In the genomic region with DNA sequence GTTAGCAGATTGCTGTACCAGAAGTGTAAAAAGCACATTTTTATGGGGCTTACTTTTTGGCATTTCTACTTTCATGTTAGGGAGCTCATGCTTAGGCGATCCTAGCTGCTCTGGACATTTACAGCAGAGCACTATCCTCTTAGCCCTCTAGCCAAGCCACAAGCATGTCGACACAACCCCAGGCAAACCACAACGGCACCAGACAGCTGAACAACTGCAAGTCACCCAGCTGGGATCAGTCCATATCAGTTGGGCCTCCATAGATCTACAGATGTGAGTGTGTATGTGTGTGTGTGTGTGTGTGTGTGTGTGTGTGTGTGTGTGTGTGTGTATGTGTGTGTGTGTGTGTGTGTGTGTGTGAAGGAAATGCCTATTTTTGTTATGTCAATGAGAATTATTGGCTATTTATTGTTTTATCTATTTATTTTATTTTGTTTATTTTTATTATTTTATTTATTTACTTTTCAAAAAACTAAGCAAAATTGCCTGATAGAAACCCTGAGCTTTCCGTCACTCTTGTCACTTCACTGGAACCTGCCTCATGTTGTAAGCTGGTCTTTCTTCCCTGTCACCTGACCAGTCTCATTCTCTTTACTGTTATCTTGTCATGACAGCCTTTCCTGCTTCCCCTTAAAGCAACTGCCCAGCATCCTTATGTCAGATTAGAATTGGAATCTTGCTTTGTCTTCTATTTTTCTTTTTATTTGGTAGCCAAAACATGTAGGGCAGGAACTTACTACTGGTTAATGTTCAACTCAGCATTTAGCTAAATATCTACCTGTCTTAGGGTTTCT, we compare ENCODE assay signal across 13 mouse cellular contexts.
DNase-seq lines count a peak whose midpoint lies in the region; ATAC-seq lines count a peak whose summit lies in the region.
"Had no signal": no experiment of that assay in that cellular context is flagged by ENCODE, and none has a peak within 500 bp of the region (broad histone marks: within the 10 kb centered on the region; RNA-seq: fewer than 3 reads in every experiment).

No protein-coding gene starts in this region.

- ATAC-seq in heart, embryonic 12.5 days (ENCODE audit: insufficient number of reproducible peaks, low FRiP score), result peak; percentile 81; the same call in 1 of the 2 replicates

- peaks cover 14% of the 10 kb centered on the region for H3K4me1 ChIP-seq in heart, embryonic 12.5 days (replicated peaks)

- no peaks in the 10 kb centered on the region for H3K27me3 ChIP-seq in heart, embryonic 12.5 days (replicated peaks)
- H3K27me3 ChIP-seq: CH12.LX; embryonic facial prominence, embryonic 15.5 days; hindbrain, embryonic 15.5 days had no signal

- H3K27ac ChIP-seq in heart, embryonic 12.5 days (ENCODE audit: poor library complexity, severe bottlenecking), result no peak overlapping the region
- H3K27ac ChIP-seq: embryonic facial prominence, embryonic 15.5 days; hindbrain, embryonic 15.5 days; kidney, postnatal 0 days had no signal

- no peak for DNase-seq in heart, postnatal 25 days (ENCODE audit: low spot score)
- DNase-seq in 3T3-L1 (ENCODE audit: low read depth, low spot score), result peak; percentile 32
- peak; percentile 14 for DNase-seq in c-Kit-positive CD71-positive TER-119-negative erythroid progenitor cells, embryonic 14.5 days (ENCODE audit: low read depth)
- peak; percentile 9 for DNase-seq in lung, postnatal 36 days
- no peak for DNase-seq in frontal cortex, postnatal 10 days (ENCODE audit: low spot score in 2 of 2)
- DNase-seq in right cerebral cortex, adult 2 months (ENCODE audit: low spot score in 2 of 2), result no peak
- DNase-seq: heart, adult 18-20 months; thymus, postnatal 36 days had no signal

- no peak overlapping the region for H3K4me2 ChIP-seq in heart, embryonic 12.5 days
- H3K4me2 ChIP-seq: embryonic facial prominence, embryonic 15.5 days had no signal

- intact Hi-C loops in heart, postnatal 25 days (cut with DNase I), result no loop called here

- WGBS in heart, embryonic 12.5 days, result 55% methylated on average over 4 of the region's 4 CpGs

- peaks cover 4% of the 10 kb centered on the region; the same call in 1 of the 2 replicates for H3K9me3 ChIP-seq in heart, embryonic 12.5 days (replicated peaks)
- H3K9me3 ChIP-seq: embryonic facial prominence, embryonic 15.5 days; hindbrain, embryonic 15.5 days had no signal

- H3K36me3 ChIP-seq in heart, embryonic 12.5 days, result no peaks in the 10 kb centered on the region
- H3K36me3 ChIP-seq: embryonic facial prominence, embryonic 15.5 days; hindbrain, embryonic 15.5 days had no signal

- no peak overlapping the region for H3K4me3 ChIP-seq in heart, embryonic 12.5 days
- H3K4me3 ChIP-seq: embryonic facial prominence, embryonic 15.5 days; hindbrain, embryonic 15.5 days had no signal

- no peak overlapping the region for H3K9ac ChIP-seq in heart, embryonic 12.5 days
- H3K9ac ChIP-seq: embryonic facial prominence, embryonic 15.5 days; hindbrain, embryonic 15.5 days had no signal

Comparison
In these comparisons a context has a peak if more than half of its experiments do, and no peak if none do; other contexts are left out.
1. DNase-seq: peak in 3T3-L1 (single experiment), c-Kit-positive CD71-positive TER-119-negative erythroid progenitor cells, embryonic 14.5 days (single experiment) and lung, postnatal 36 days (single experiment); none in heart, postnatal 25 days (single experiment), frontal cortex, postnatal 10 days (0 of 2) and right cerebral cortex, adult 2 months (0 of 2).